Mouse (Mus musculus) G1E (cell line): ENCODE measurements around the gene Gtf2f2.

Experiments
- CTCF ChIP-seq: IDR thresholded peaks from 2 replicates; pipeline ENCODE4 v1.5.1; 2012; ENCODE audit warnings: low read depth, low read length, inconsistent platforms, mixed read lengths
- GATA1 ChIP-seq: IDR thresholded peaks from 2 replicates; pipeline ENCODE4 v1.6.1; 2012; ENCODE audit warnings: borderline replicate concordance, low read length, inconsistent platforms, mixed read lengths
- POLR2AphosphoS5 ChIP-seq: IDR thresholded peaks from 2 replicates; pipeline ENCODE4 v1.6.1; 2012; ENCODE audit warnings: low read depth, low read length, inconsistent platforms; ENCODE audit not compliant: insufficient replicate concordance
- TAL1 ChIP-seq: conservative IDR thresholded peaks from 2 replicates; pipeline ENCODE4 v1.6.1; 2012; ENCODE audit warnings: low read depth, low read length, inconsistent platforms, mixed read lengths

GRCm38 (mm10) chr14:75934359-75934758 lies 76.3 kb downstream of the Gtf2f2 start:
- TF ChIP-seq CTCF (peak; percentile 37; the same call in 1 of the 2 replicates), POLR2AphosphoS5 (no peak), GATA1 (no peak), TAL1 (no peak)
